In genomic region chr2:91650360-91650995, GRCm38 (mm10) we compare ENCODE assay signal across 8 mouse cellular contexts. TPM values are rescaled to one million over a fixed set of nuclear protein-coding genes. Genes with fewer than 3 reads are reported as not detected.
A peak's percentile ranks its signal among the peaks of the same experiment; 100 is the strongest.
DNase-seq lines count a peak whose midpoint lies in the region; ATAC-seq and TF ChIP-seq lines count a peak whose summit lies in the region.

No protein-coding gene starts in this region.

- WGBS in heart, embryonic 11.5 days (ENCODE audit: insufficient replicate concordance) = 12% methylated on average over 16 of the region's 16 CpGs
- WGBS in forebrain, embryonic 13.5 days = 22% methylated on average over 16 of the region's 16 CpGs
- 4% methylated on average over 16 of the region's 16 CpGs for WGBS in liver, postnatal 0 days (ENCODE audit: insufficient replicate concordance)

- peaks cover 53% of the 10 kb centered on the region for H3K4me1 ChIP-seq in heart, embryonic 11.5 days (ENCODE audit: control insufficient read depth, insufficient read depth, low read length)
- no peaks in the 10 kb centered on the region for H3K4me1 ChIP-seq in ES-Bruce4 (ENCODE audit: control insufficient read depth, insufficient read depth, low read length)
- peaks cover 32% of the 10 kb centered on the region for H3K4me1 ChIP-seq in forebrain, embryonic 13.5 days
- H3K4me1 ChIP-seq in liver, postnatal 0 days (ENCODE audit: insufficient read depth) = peaks cover 30% of the 10 kb centered on the region

- peak overlapping the region; percentile 94 for H3K9ac ChIP-seq in heart, embryonic 11.5 days (ENCODE audit: low read depth, low read length)
- H3K9ac ChIP-seq in ES-Bruce4 (ENCODE audit: low read depth, poor library complexity, severe bottlenecking) = peak overlapping the region; percentile 36
- peak overlapping the region; percentile 72 for H3K9ac ChIP-seq in forebrain, embryonic 13.5 days
- H3K9ac ChIP-seq in liver, postnatal 0 days (replicated peaks) = peak overlapping the region; percentile 75

- H3K4me2 ChIP-seq in heart, embryonic 11.5 days = peak overlapping the region; percentile 91
- H3K4me2 ChIP-seq in forebrain, embryonic 13.5 days = peak overlapping the region; percentile 99
- peak overlapping the region; percentile 99 for H3K4me2 ChIP-seq in liver, postnatal 0 days (ENCODE audit: low read depth, low read length)

- peak; percentile 36 for ATAC-seq in heart, embryonic 11.5 days (replicated peaks; ENCODE audit: insufficient number of reproducible peaks, low FRiP score, low TSS enrichment)
- peak; percentile 59 for ATAC-seq in forebrain, embryonic 13.5 days
- peak; percentile 26; the same call in 1 of the 2 replicates for ATAC-seq in liver, postnatal 0 days
- no peak for ATAC-seq in inflammation-experienced regulatory T-cells, adult 6 months

- DNase-seq in heart, adult 11 months = no peak
- DNase-seq in liver, postnatal 0 days = no peak
- DNase-seq in adrenal gland, postnatal 10 days = no peak
- DNase-seq in spleen, adult 12 weeks (ENCODE audit: low spot score) = no peak

- peaks cover 34% of the 10 kb centered on the region for H3K36me3 ChIP-seq in heart, embryonic 11.5 days (ENCODE audit: control insufficient read depth, insufficient read depth, low read length)
- H3K36me3 ChIP-seq in ES-Bruce4 (ENCODE audit: control insufficient read depth, insufficient read depth, low read length, poor library complexity, severe bottlenecking) = peaks cover 14% of the 10 kb centered on the region
- H3K36me3 ChIP-seq in forebrain, embryonic 13.5 days (ENCODE audit: poor library complexity, severe bottlenecking) = peaks cover 48% of the 10 kb centered on the region
- H3K36me3 ChIP-seq in liver, postnatal 0 days (replicated peaks; ENCODE audit: insufficient read depth, low read length) = peaks cover 47% of the 10 kb centered on the region

- no peak for TF ChIP-seq EP300 in ES-Bruce4 (IDR thresholded peaks at IDR 0.05; ENCODE audit: insufficient read depth, low read depth, low read length)
- TF ChIP-seq EP300 in liver, postnatal 0 days (IDR thresholded peaks at IDR 0.05; ENCODE audit: low read depth) = no peak

- no peak for TF ChIP-seq CTCF in ES-Bruce4 (IDR thresholded peaks at IDR 0.05; ENCODE audit: low read depth, low read length)
- TF ChIP-seq CTCF in liver, postnatal 0 days (IDR thresholded peaks at IDR 0.05; ENCODE audit: low read depth) = no peak

- peak overlapping the region; percentile 92 for H3K4me3 ChIP-seq in heart, embryonic 11.5 days (ENCODE audit: low read depth, low read length)
- peak overlapping the region; percentile 93 for H3K4me3 ChIP-seq in ES-Bruce4 (ENCODE audit: low read depth, low read length)
- H3K4me3 ChIP-seq in forebrain, embryonic 13.5 days = peak overlapping the region; percentile 97
- peak overlapping the region; percentile 78 for H3K4me3 ChIP-seq in liver, postnatal 0 days (ENCODE audit: low read depth, low read length)

- H3K27ac ChIP-seq in heart, embryonic 11.5 days (ENCODE audit: low read depth, low read length) = peak overlapping the region; percentile 90
- H3K27ac ChIP-seq in ES-Bruce4 (ENCODE audit: insufficient read depth, low read length) = peak overlapping the region; percentile 49; the same call in 1 of the 2 replicates
- peak overlapping the region; percentile 55 for H3K27ac ChIP-seq in forebrain, embryonic 13.5 days
- peak overlapping the region; percentile 97 for H3K27ac ChIP-seq in liver, postnatal 0 days (ENCODE audit: low read depth)

- TF ChIP-seq POLR2A in ES-Bruce4 (IDR thresholded peaks at IDR 0.05; ENCODE audit: insufficient read depth, low read length) = no peak

- H3K9me3 ChIP-seq in heart, embryonic 11.5 days (replicated peaks; ENCODE audit: control insufficient read depth, low read length) = no peaks in the 10 kb centered on the region
- H3K9me3 ChIP-seq in ES-Bruce4 (replicated peaks; ENCODE audit: control insufficient read depth, insufficient read depth, low read length, poor library complexity, severe bottlenecking) = no peaks in the 10 kb centered on the region
- no peaks in the 10 kb centered on the region for H3K9me3 ChIP-seq in forebrain, embryonic 13.5 days (replicated peaks)
- no peaks in the 10 kb centered on the region for H3K9me3 ChIP-seq in liver, postnatal 0 days (ENCODE audit: low read length)

- H3K27me3 ChIP-seq in heart, embryonic 11.5 days (ENCODE audit: control insufficient read depth, insufficient read depth, low read length) = no peaks in the 10 kb centered on the region
- H3K27me3 ChIP-seq in ES-Bruce4 (ENCODE audit: control insufficient read depth, insufficient read depth, low read length, poor library complexity, severe bottlenecking) = no peaks in the 10 kb centered on the region
- no peaks in the 10 kb centered on the region for H3K27me3 ChIP-seq in forebrain, embryonic 13.5 days
- no peaks in the 10 kb centered on the region for H3K27me3 ChIP-seq in liver, postnatal 0 days (ENCODE audit: insufficient read depth, low read length)

RNA-seq across cellular contexts. Expression of gene Arhgap1, which starts 0.8 kb away (rescaled TPM):
- 186 and 191 TPM in 2 replicates for polyA plus RNA-seq in heart, embryonic 11.5 days (2014; fragmentation: Nextera tagmentation; extraction: Ambion mirVana)
- 85.6 and 93.7 TPM in 2 replicates for polyA plus RNA-seq in ES-Bruce4 (2011; ENCODE audit: insufficient read depth, insufficient read length, low read depth, missing spikeins)
- polyA plus RNA-seq in forebrain, embryonic 13.5 days (2015; fragmentation: Nextera tagmentation; extraction: Ambion mirVana) = 69.0 and 76.0 TPM in 2 replicates
- 27.3 and 28.1 TPM in 2 replicates for polyA plus RNA-seq in liver, postnatal 0 days (2015; fragmentation: Nextera tagmentation; extraction: Ambion mirVana)
- 10 to 100 TPM; 53.8 to 70.9 TPM for total RNA-seq in adrenal gland, postnatal 10 days (2021)
- polyA plus RNA-seq in inflammation-experienced regulatory T-cells, adult 6 months (2017; shearing (Covaris generic)) = 100 to 1,000 TPM; 133 to 161 (median 149) TPM

RNA-seq across cellular contexts. Expression of gene Zfp408, which starts 0.9 kb away (rescaled TPM):
- 5.8 and 6.2 TPM in 2 replicates for polyA plus RNA-seq in heart, embryonic 11.5 days (2014; fragmentation: Nextera tagmentation; extraction: Ambion mirVana)
- 14.4 and 14.9 TPM in 2 replicates for polyA plus RNA-seq in ES-Bruce4 (2011; ENCODE audit: insufficient read depth, insufficient read length, low read depth, missing spikeins)
- polyA plus RNA-seq in forebrain, embryonic 13.5 days (2015; fragmentation: Nextera tagmentation; extraction: Ambion mirVana) = 13.0 and 14.6 TPM in 2 replicates
- polyA plus RNA-seq in liver, postnatal 0 days (2015; fragmentation: Nextera tagmentation; extraction: Ambion mirVana) = 1.8 and 2.1 TPM in 2 replicates
- total RNA-seq in adrenal gland, postnatal 10 days (2021) = 10 to 100 TPM; 13.2 to 16.9 TPM
- 10 to 100 TPM in 2 of 3 experiments, 1 to 10 TPM in 1; 5.6 to 16.3 (median 12.4) TPM for polyA plus RNA-seq in inflammation-experienced regulatory T-cells, adult 6 months (2017; shearing (Covaris generic))

RNA-seq across cellular contexts. Expression of gene F2, which starts 14.3 kb away (rescaled TPM):
- 0.34 and 3.0 TPM in 2 replicates for polyA plus RNA-seq in heart, embryonic 11.5 days (2014; fragmentation: Nextera tagmentation; extraction: Ambion mirVana)
- 0.57 and 0.67 TPM in 2 replicates for polyA plus RNA-seq in ES-Bruce4 (2011; ENCODE audit: insufficient read depth, insufficient read length, low read depth, missing spikeins)
- 0.10 and 0.43 TPM in 2 replicates for polyA plus RNA-seq in forebrain, embryonic 13.5 days (2015; fragmentation: Nextera tagmentation; extraction: Ambion mirVana)
- 1,300 and 1,356 TPM in 2 replicates for polyA plus RNA-seq in liver, postnatal 0 days (2015; fragmentation: Nextera tagmentation; extraction: Ambion mirVana)
- 100 to 1,000 TPM; 156 to 377 TPM for total RNA-seq in adrenal gland, postnatal 10 days (2021)
- polyA plus RNA-seq in inflammation-experienced regulatory T-cells, adult 6 months (2017; shearing (Covaris generic)) = under 1 TPM in 1 of 3 experiments, not detected in 2; 0.24 TPM

RNA-seq across cellular contexts. Expression of gene Atg13, which starts 59.9 kb away (rescaled TPM):
- 22.8 and 25.9 TPM in 2 replicates for polyA plus RNA-seq in heart, embryonic 11.5 days (2014; fragmentation: Nextera tagmentation; extraction: Ambion mirVana)
- 38.8 and 43.2 TPM in 2 replicates for polyA plus RNA-seq in ES-Bruce4 (2011; ENCODE audit: insufficient read depth, insufficient read length, low read depth, missing spikeins)
- polyA plus RNA-seq in forebrain, embryonic 13.5 days (2015; fragmentation: Nextera tagmentation; extraction: Ambion mirVana) = 29.4 and 33.0 TPM in 2 replicates
- polyA plus RNA-seq in liver, postnatal 0 days (2015; fragmentation: Nextera tagmentation; extraction: Ambion mirVana) = 8.6 and 9.0 TPM in 2 replicates
- total RNA-seq in adrenal gland, postnatal 10 days (2021) = 10 to 100 TPM; 41.3 to 42.0 TPM
- 10 to 100 TPM; 23.5 to 30.7 (median 27.4) TPM for polyA plus RNA-seq in inflammation-experienced regulatory T-cells, adult 6 months (2017; shearing (Covaris generic))

Comparison
In these comparisons a context has a peak if more than half of its experiments do, and no peak if none do; other contexts are left out.
1. H3K9ac ChIP-seq: peak in every context shown above with its lines; median percentile 94 in heart, embryonic 11.5 days; 75 in liver, postnatal 0 days; 72 in forebrain, embryonic 13.5 days; 36 in ES-Bruce4.
2. RNA of gene F2, which starts 14.3 kb away (polyA plus RNA-seq): 1,300 to 1,356 TPM in liver, postnatal 0 days; 0.34 to 3.0 TPM in heart, embryonic 11.5 days, 0.57 to 0.67 TPM in ES-Bruce4, 0.10 to 0.43 TPM in forebrain, embryonic 13.5 days and 0.24 TPM in inflammation-experienced regulatory T-cells, adult 6 months; every median in the first group is over 100 times any median in the second.
3. Peak in every context shown above with its lines, with median percentiles within 50 percentile points of each other: H3K27ac ChIP-seq, H3K4me2 ChIP-seq and H3K4me3 ChIP-seq.